Mouse (Mus musculus) cortical plate, adult 2 months (tissue): Measurements from ENCODE around the gene Hoxb5.

Experiments used
- CTCF ChIP-seq: fragments of 200-500 bp; IDR thresholded peaks from 2 replicates; pipeline ENCODE4 v1.5.1; 2011; ENCODE audit warnings: mild to moderate bottlenecking, control low read depth, low read length; ENCODE audit not compliant: insufficient read depth; ENCODE audit errors: extremely low read depth
- POLR2A ChIP-seq: fragments of 200-500 bp; IDR thresholded peaks from 2 replicates; pipeline ENCODE4 v1.6.1; 2011; ENCODE audit warnings: mild to moderate bottlenecking, low read length, control low read depth; ENCODE audit not compliant: insufficient read depth; ENCODE audit errors: extremely low read depth

- TF ChIP-seq CTCF = peak; percentile 58
- TF ChIP-seq POLR2A = no peak
Measured at GRCm38 (mm10) chr11:96294245-96295091, 8.7 kb upstream of the Hoxb5 start.
